Mouse (Mus musculus): ENCODE results near the gene Gm36210. TPM values are rescaled to one million over a fixed set of nuclear protein-coding genes. Genes with fewer than 3 reads are reported as not detected.

Gm36210 gene
- total and polyA plus RNA-seq, 3 experiments, result 0.90 TPM; not detected in 2

DNA sequence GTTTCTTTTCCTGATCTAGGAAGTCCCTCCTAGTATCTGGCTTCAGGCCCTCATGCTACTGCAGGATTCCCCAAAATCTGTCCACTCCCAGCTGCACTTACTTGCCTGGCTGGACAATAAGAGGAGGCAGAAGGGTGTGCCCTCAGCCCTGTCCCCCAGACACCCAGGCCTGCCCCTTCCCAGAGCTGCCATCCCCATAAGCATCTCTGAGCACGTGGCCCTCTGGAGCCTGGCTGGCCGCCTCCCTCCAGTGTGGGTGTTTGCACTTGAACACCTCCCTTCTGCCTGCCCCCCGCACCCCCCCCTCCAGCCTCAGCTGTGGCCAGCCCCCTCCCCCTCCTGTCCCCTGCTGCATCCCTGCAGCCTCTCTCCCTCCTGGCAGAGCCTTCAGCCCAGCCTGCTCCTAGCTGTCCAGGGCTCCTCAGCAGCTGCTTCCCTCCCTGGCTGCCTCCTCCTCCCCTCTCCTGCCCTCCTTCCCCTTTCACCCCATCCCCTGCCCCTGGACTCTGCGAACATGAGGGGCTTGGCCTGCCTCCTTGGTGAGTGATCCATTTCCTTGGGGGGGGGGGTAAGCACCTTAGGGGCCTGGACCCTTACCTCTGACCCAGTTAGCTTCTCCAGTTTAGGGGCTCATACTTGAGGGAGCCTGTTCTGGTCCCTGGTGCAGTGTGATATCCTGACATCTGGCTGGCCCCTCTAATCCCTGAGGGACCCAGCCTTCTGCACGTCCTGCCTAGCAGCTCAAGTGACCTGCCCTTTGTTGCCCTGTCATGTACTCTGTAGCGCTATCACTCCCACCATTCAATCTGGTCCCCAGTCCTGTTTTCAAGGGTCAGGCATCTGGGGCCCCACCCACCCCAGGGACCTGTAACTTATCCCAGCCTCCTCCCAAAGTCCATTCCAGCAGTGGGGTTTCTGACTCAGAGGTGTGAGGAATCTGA, 19.4 kb upstream of the Gm36210 start, which contains the start of gene Ssc5d:
Gene Ssc5d (plus strand): TSS at position 345 of the 941 bp plus-strand sequence.
- Histone ChIP-seq H3K36me3 (replicated peaks in 1 of 2; ENCODE audit: control insufficient read depth in 1 of 2, insufficient read depth in 1 of 2, low read length in 1 of 2) (peaks cover 2 to 12% of the 10 kb centered on the region in 2 experiments), H3K27me3 (replicated peaks) (no peaks in the 10 kb centered on the region), H3K4me2 (ENCODE audit: insufficient read depth, low read depth, poor library complexity, severe bottlenecking) (no peak within 1 kb of the TSS; the same call in 1 of the 2 replicates), H3K4me3 (replicated peaks in 1 of 3; ENCODE audit: low read depth in 2 of 3, low read length in 2 of 3, poor library complexity in 1 of 3) (no peak within 1 kb of the TSS), H3K79me2 (replicated peaks; ENCODE audit: control insufficient read depth, extremely low read depth, insufficient read depth, poor library complexity, severe bottlenecking) (no peaks in the 10 kb centered on the region), H3K27ac (ENCODE audit: insufficient read depth, low read depth) (no peak within 1 kb of the TSS), H3K4me1 (ENCODE audit: control insufficient read depth in 1 of 2, insufficient read depth in 2 of 2) (peaks cover 5 to 23% of the 10 kb centered on the region in 2 experiments), H3K9me3 (replicated peaks; ENCODE audit: low read length) (no peaks in the 10 kb centered on the region), H3K9ac (ENCODE audit: insufficient read depth, low read depth) (no peak within 1 kb of the TSS)
- in situ Hi-C loops (cut with MboI; ENCODE audit: low pct_ligation_motif_present, low pct_unique_long_range_greater_than_20kb, low sequenced_read_pairs), result no loop called here
- no peak for TF ChIP-seq RAD21 (IDR thresholded peaks at IDR 0.05; ENCODE audit: low read depth, low read length)
- no peak for TF ChIP-seq HCFC1 (IDR thresholded peaks at IDR 0.05; ENCODE audit: low read depth, low read length)
- TF ChIP-seq MXI1 (IDR thresholded peaks at IDR 0.05; ENCODE audit: low read depth, low read length), result no peak
- no peak for TF ChIP-seq ZNF384 (IDR thresholded peaks at IDR 0.05; ENCODE audit: low read depth, low read length)
- TF ChIP-seq RCOR1 (conservative IDR thresholded peaks at IDR 0.05; ENCODE audit: low read depth, low read length), result no peak
- no peak for TF ChIP-seq ZMIZ1 (IDR thresholded peaks at IDR 0.05; ENCODE audit: low read depth, low read length)
- TF ChIP-seq GABPA (IDR thresholded peaks at IDR 0.05; ENCODE audit: insufficient replicate concordance, low read depth, low read length), result no peak
- no peak for TF ChIP-seq USF2 (conservative IDR thresholded peaks at IDR 0.05; ENCODE audit: low read depth, low read length)
- no peak for TF ChIP-seq MAZ (IDR thresholded peaks at IDR 0.05; ENCODE audit: low read depth, low read length)
- no peak for TF ChIP-seq UBTF (IDR thresholded peaks at IDR 0.05; ENCODE audit: low read depth, low read length)
- no peak for TF ChIP-seq SMC3 (IDR thresholded peaks at IDR 0.05; ENCODE audit: low read depth, low read length)
- no peak for TF ChIP-seq CTCF (conservative IDR thresholded peaks at IDR 0.05 in 1 of 2, IDR thresholded peaks at IDR 0.05 in 1 of 2; ENCODE audit: low read depth in 2 of 2, low read length in 2 of 2)
- DNase-seq (ENCODE audit: extremely low read depth), result no peak
- dilution Hi-C loops (cut with MboI; ENCODE audit: extremely low pct_ligation_motif_present, extremely low pct_unique_long_range_greater_than_20kb, low sequenced_read_pairs), result no loop called here

GRCm38 (mm10) chr7:4924891-4925301, 18.6 kb upstream of the Gm36210 start:
- no peak overlapping the region; the same call in 1 of the 2 replicates for H3K4me2 ChIP-seq (ENCODE audit: insufficient read depth, low read depth, poor library complexity, severe bottlenecking)
- peak; percentile 41 for DNase-seq (ENCODE audit: extremely low read depth)
- H3K4me1 ChIP-seq (ENCODE audit: control insufficient read depth in 1 of 2, insufficient read depth in 2 of 2), result peaks cover 5 to 23% of the 10 kb centered on the region in 2 experiments
- no peaks in the 10 kb centered on the region for H3K9me3 ChIP-seq (replicated peaks; ENCODE audit: low read length)
- TF ChIP-seq CTCF (conservative IDR thresholded peaks at IDR 0.05 in 1 of 2, IDR thresholded peaks at IDR 0.05 in 1 of 2; ENCODE audit: low read depth in 2 of 2, low read length in 2 of 2) (no peak), ETS1 (conservative IDR thresholded peaks at IDR 0.05; ENCODE audit: low read depth, low read length) (peak; percentile 58), ELF1 (IDR thresholded peaks at IDR 0.05; ENCODE audit: low read depth, low read length) (no peak), RAD21 (IDR thresholded peaks at IDR 0.05; ENCODE audit: low read depth, low read length) (no peak), MXI1 (IDR thresholded peaks at IDR 0.05; ENCODE audit: low read depth, low read length) (no peak)
- in situ Hi-C loops (cut with MboI; ENCODE audit: low pct_ligation_motif_present, low pct_unique_long_range_greater_than_20kb, low sequenced_read_pairs) (no loop called here), dilution Hi-C loops (cut with MboI; ENCODE audit: extremely low pct_ligation_motif_present, extremely low pct_unique_long_range_greater_than_20kb, low sequenced_read_pairs) (no loop called here)
- H3K9ac ChIP-seq (ENCODE audit: insufficient read depth, low read depth), result no peak overlapping the region
- no peak overlapping the region for H3K27ac ChIP-seq (ENCODE audit: insufficient read depth, low read depth)
- no peaks in the 10 kb centered on the region for H3K27me3 ChIP-seq (replicated peaks)
- H3K36me3 ChIP-seq (replicated peaks in 1 of 2; ENCODE audit: control insufficient read depth in 1 of 2, insufficient read depth in 1 of 2, low read length in 1 of 2), result peaks cover 11 to 20% of the 10 kb centered on the region in 2 experiments
- H3K79me2 ChIP-seq (replicated peaks; ENCODE audit: control insufficient read depth, extremely low read depth, insufficient read depth, poor library complexity, severe bottlenecking), result no peaks in the 10 kb centered on the region
- no peak overlapping the region for H3K4me3 ChIP-seq (replicated peaks in 1 of 3; ENCODE audit: low read depth in 2 of 3, low read length in 2 of 3, poor library complexity in 1 of 3)

Data from CH12.LX (cell line).